Mouse (Mus musculus) olfactory bulb, adult 2 months (tissue): ENCODE data around the gene Fam120a.

Source experiments
- CTCF ChIP-seq: fragments of 200-500 bp; IDR thresholded peaks from 2 replicates; pipeline ENCODE4 v1.5.1; 2012; ENCODE audit warnings: low read depth, mild to moderate bottlenecking, low read length, moderate library complexity; ENCODE audit not compliant: insufficient read depth
- POLR2A ChIP-seq: fragments of 200-500 bp; IDR thresholded peaks from 2 replicates; pipeline ENCODE4 v1.6.1; 2012; ENCODE audit warnings: mild to moderate bottlenecking, low read depth, low read length, moderate library complexity; ENCODE audit not compliant: insufficient read depth

DNA sequence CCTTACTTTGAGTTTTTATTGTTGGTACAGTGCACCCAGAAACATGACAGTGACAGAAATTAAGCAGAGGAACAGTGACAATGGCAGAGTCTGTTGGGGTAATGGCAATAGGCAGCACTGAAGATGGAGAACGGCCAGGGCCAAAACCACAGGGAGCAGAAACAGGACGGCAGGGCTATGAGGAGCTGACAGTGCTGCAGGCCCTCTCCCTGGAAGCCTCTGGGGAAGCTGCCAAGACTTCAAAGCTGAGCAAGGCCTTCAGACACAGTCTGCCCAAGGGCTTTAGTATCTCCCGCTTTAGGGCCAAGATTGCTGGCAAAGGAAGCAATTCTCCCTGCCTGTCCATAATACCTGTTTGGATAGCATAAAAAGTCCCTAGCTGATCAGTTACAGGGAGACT, 33.9 kb upstream of the Fam120a start:
- no peak for TF ChIP-seq POLR2A
- TF ChIP-seq CTCF: no peak
